Mouse (Mus musculus): Measurements from ENCODE around the gene Nsd1. TPM values are rescaled to one million over a fixed set of nuclear protein-coding genes. Genes with fewer than 3 reads are reported as not detected.

Nsd1 gene
- 19.0 and 27.2 TPM in 2 replicates for polyA plus RNA-seq (2012; rRNA removed; ENCODE audit: low replicate concordance)

DNA sequence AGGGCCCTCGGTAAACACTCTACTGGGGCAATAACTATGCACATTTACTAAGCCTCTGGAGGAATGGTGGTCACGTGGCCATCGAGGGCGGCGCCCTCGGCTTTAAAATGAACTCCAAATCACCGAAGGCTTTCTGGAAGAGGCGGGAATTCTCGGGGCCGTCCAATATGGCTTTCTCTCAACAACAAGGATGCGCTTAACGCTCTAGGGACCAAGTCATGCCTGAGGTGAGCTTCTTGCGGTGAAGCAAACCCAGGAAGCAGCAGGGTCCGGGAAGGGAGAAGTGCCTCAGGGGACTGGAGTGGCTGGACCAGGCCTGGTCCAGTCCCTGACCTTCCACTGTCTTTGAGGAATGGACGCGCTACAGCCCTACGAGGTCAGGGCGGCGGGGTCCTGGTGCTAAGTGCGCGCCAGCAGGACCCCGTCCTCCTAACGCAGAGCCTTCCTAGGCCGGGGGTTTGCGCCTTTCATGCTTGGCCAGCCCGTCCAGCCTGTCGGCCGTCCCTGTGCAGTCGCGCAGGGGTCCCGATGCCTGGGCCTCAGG is at the start of gene Nsd1:
Gene Nsd1 (plus strand): TSS at position 134 of the 544 bp plus-strand sequence.

GRCm38 (mm10) chr13:55319931-55320533 is 110.5 kb downstream of the Nsd1 start, which contains the start of gene Prelid1:
Gene Prelid1 (plus strand): TSS chr13:55320500.

DNA sequence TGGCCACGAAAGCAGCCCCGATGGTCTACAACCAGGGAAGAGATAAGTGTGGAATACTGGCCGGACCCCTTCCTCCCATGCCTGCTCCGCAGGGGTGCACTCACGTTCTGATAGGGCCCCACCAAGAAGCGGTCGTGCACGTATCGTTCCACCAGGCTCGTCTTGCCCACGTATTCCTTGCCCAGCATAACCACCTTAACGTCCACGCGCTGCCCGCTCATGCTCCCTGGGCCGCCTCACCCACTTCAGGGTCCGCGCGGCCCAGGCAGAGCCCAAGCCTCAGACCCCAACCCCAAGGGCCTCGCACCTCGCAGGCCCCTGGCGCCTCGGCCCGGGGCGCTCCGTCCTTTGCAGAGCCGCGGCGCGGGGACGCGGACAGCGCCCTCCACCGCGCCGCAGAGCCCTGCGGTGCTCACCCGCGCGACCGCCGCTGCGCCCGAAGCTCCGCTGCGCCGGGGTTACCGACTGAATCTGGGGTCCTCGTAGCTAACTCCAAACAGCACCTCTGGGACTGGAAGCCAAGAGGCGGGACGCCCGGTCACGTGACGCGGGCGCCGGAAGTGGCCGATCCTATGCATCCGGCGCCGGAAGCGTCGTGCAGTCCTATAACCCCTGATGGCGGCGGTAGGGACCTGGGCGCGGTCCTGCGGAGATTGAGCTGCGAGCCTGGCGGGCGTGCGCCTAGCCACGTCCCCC is 112.0 kb downstream of the Nsd1 start, which contains the start of gene Rab24:
Gene Rab24 (minus strand): TSS at position 513 of the 696 bp plus-strand sequence.

GRCm38 (mm10) chr13:55329683-55330566 is 120.3 kb downstream of the Nsd1 start, which contains the start of gene Mxd3:
Gene Mxd3 (minus strand): TSS chr13:55329823.

GRCm38 (mm10) chr13:55362453-55363060 is 153.0 kb downstream of the Nsd1 start, which contains the start of gene Lman2:
Gene Lman2 (minus strand): TSS chr13:55362783.

Other genes starting within 250 kb of the Nsd1 start
- gene Hk3, start 188.4 kb upstream of the Nsd1 start, polyA plus RNA-seq (2012; rRNA removed; ENCODE audit: low replicate concordance), result 5.9 and 6.2 TPM in 2 replicates
- 2.8 and 7.7 TPM in 2 replicates for gene Uimc1, start 109.5 kb upstream of the Nsd1 start, polyA plus RNA-seq (2012; rRNA removed; ENCODE audit: low replicate concordance)
- 12.7 and 16.3 TPM in 2 replicates for gene Zfp346, start 104.5 kb upstream of the Nsd1 start, polyA plus RNA-seq (2012; rRNA removed; ENCODE audit: low replicate concordance)
- gene Gm17617, start 76.2 kb upstream of the Nsd1 start, polyA plus RNA-seq (2012; rRNA removed; ENCODE audit: low replicate concordance), result not detected in 2 replicates
- gene Fgfr4, start 57.1 kb upstream of the Nsd1 start, polyA plus RNA-seq (2012; rRNA removed; ENCODE audit: low replicate concordance), result 0.84 and 2.9 TPM in 2 replicates
- gene Prelid1, start 110.7 kb downstream of the Nsd1 start, polyA plus RNA-seq (2012; rRNA removed; ENCODE audit: low replicate concordance), result 248 and 369 TPM in 2 replicates
- gene Rab24, start 112.2 kb downstream of the Nsd1 start, polyA plus RNA-seq (2012; rRNA removed; ENCODE audit: low replicate concordance), result 65.1 and 67.8 TPM in 2 replicates
- gene Mxd3, start 120.0 kb downstream of the Nsd1 start, polyA plus RNA-seq (2012; rRNA removed; ENCODE audit: low replicate concordance), result 2.5 and 5.3 TPM in 2 replicates
- 114 and 147 TPM in 2 replicates for gene Lman2, start 153.0 kb downstream of the Nsd1 start, polyA plus RNA-seq (2012; rRNA removed; ENCODE audit: low replicate concordance)
- gene Rgs14, start 159.9 kb downstream of the Nsd1 start, polyA plus RNA-seq (2012; rRNA removed; ENCODE audit: low replicate concordance), result 17.6 and 42.7 TPM in 2 replicates
- gene Slc34a1, start 188.4 kb downstream of the Nsd1 start, polyA plus RNA-seq (2012; rRNA removed; ENCODE audit: low replicate concordance), result 0.47 and 0.53 TPM in 2 replicates
- gene Pfn3, start 205.4 kb downstream of the Nsd1 start, polyA plus RNA-seq (2012; rRNA removed; ENCODE audit: low replicate concordance), result not detected in 2 replicates
- gene F12, start 217.0 kb downstream of the Nsd1 start, polyA plus RNA-seq (2012; rRNA removed; ENCODE audit: low replicate concordance), result 0.16 and 3.2 TPM in 2 replicates
- gene Grk6, start 235.3 kb downstream of the Nsd1 start, polyA plus RNA-seq (2012; rRNA removed; ENCODE audit: low replicate concordance), result 93.6 and 123 TPM in 2 replicates

Data from mammary gland, adult 2 months (tissue).